Mouse (Mus musculus): ENCODE measurements around the gene Ntng1.
"Not testable (repeated sequence)": the region's sequence is repeated elsewhere in the genome, so short reads cannot be mapped to it uniquely, and the experiment has no call there.

Gene Ntng1

GRCm38 (mm10) chr3:109782289-109782951 is 361.4 kb downstream of the Ntng1 start:
- DNase-seq (ENCODE audit: low read depth), result peak; percentile 1

- no peak for DNase-seq (ENCODE audit: low read depth)
Observed at GRCm38 (mm10) chr3:109781917-109782288, 361.9 kb downstream of the Ntng1 start.

- no peak for DNase-seq (ENCODE audit: low read depth)
Observed at GRCm38 (mm10) chr3:109775200-109775599, 368.6 kb downstream of the Ntng1 start.

- DNase-seq (ENCODE audit: low read depth), result no peak
Observed at GRCm38 (mm10) chr3:109772120-109772519, 371.7 kb downstream of the Ntng1 start.

GRCm38 (mm10) chr3:109766939-109767338 is 376.9 kb downstream of the Ntng1 start:
- no peak for DNase-seq (ENCODE audit: low read depth)

GRCm38 (mm10) chr3:109765608-109766007 is 378.2 kb downstream of the Ntng1 start:
- DNase-seq (ENCODE audit: low read depth), result no peak

GRCm38 (mm10) chr3:109765141-109765540 is 378.7 kb downstream of the Ntng1 start:
- DNase-seq (ENCODE audit: low read depth), result no peak

- no peak for DNase-seq (ENCODE audit: low read depth)
Observed at GRCm38 (mm10) chr3:109756426-109756825, 387.4 kb downstream of the Ntng1 start.

- not testable (repeated sequence) for DNase-seq (ENCODE audit: low read depth)
Observed at GRCm38 (mm10) chr3:109747593-109747992, 396.2 kb downstream of the Ntng1 start.

GRCm38 (mm10) chr3:109740466-109741102 is 403.2 kb downstream of the Ntng1 start:
- DNase-seq (ENCODE audit: low read depth), result no peak

- peak; percentile 4 for DNase-seq (ENCODE audit: low read depth)
Observed at GRCm38 (mm10) chr3:109732327-109733182, 411.3 kb downstream of the Ntng1 start.

GRCm38 (mm10) chr3:109731592-109732230 is 412.1 kb downstream of the Ntng1 start:
- DNase-seq (ENCODE audit: low read depth), result no peak

Data from naive thymus-derived CD4-positive, alpha-beta T cell, adult 2 months (primary cell).